Mouse (Mus musculus): ENCODE data around the gene Tbc1d21. TPM values are rescaled to one million over a fixed set of nuclear protein-coding genes. Genes with fewer than 3 reads are reported as not detected.

Tbc1d21 gene
- polyA plus RNA-seq (2014; fragmentation: Nextera tagmentation; extraction: Ambion mirVana), result not detected in 2 replicates

DNA sequence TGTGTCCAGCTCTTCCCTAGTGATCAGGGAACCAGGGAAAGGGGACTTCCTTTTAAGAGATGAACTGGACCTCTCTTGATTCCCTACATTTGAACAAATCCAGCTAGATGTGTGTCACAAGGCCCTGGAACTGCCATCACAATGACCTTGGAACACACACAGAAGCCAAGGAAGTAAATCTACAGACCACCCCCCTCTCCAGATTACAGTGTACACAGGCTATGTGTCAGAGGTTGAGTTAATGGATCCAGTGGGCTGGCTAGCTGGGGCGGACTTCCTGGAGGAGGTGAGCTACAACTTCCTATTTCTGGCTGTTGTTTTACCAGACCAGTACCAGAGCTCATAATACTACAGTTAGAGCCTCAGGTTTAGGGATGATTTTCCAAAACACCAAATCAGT lies at the start of gene Tbc1d21:
TSS of gene Tbc1d21 (minus strand) at position 101 of the 400 bp plus-strand sequence.
- H3K4me2 ChIP-seq (ENCODE audit: low read depth, low read length, severe bottlenecking), result no peak within 1 kb of the TSS
- no peak for DNase-seq (ENCODE audit: low spot score)
- H3K27me3 ChIP-seq (ENCODE audit: control insufficient read depth, insufficient read depth, low read length), result no peaks in the 10 kb centered on the region
- no peak for ATAC-seq (replicated peaks; ENCODE audit: low FRiP score)
- 97% methylated on average over 1 of the region's 1 CpGs for WGBS
- H3K27ac ChIP-seq (ENCODE audit: low read depth, low read length), result no peak within 1 kb of the TSS
- no peaks in the 10 kb centered on the region for H3K36me3 ChIP-seq (ENCODE audit: control insufficient read depth, insufficient read depth, low read length)
- no peak within 1 kb of the TSS for H3K4me3 ChIP-seq (ENCODE audit: low read depth, low read length)
- H3K9ac ChIP-seq (ENCODE audit: low read length), result no peak within 1 kb of the TSS
- H3K9me3 ChIP-seq (ENCODE audit: control insufficient read depth, low read length), result no peaks in the 10 kb centered on the region
- no peaks in the 10 kb centered on the region for H3K4me1 ChIP-seq (replicated peaks; ENCODE audit: control insufficient read depth, insufficient read depth, low read length)

DNA sequence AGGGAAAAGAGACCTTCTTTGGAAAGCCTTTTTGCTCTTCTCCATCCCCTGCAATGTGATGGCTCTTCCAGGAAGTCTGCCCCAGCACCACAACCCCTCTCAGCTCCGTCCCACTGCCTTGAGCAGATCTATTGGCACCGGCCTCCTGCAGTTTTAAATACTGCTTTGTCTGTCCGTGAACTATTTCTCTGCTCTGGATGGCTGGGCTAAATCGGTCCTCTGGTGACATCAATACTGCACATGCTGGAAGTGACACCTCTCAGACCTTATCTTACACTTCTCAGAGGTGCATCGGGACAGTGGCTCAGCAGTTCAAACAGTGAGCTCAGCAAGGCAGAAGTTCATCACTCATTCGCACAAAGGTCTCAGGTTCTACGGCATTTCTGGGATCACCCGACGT lies 41.3 kb upstream of the Tbc1d21 start:
- Histone ChIP-seq H3K27me3 (ENCODE audit: control insufficient read depth, insufficient read depth, low read length) (no peaks in the 10 kb centered on the region), H3K9me3 (ENCODE audit: control insufficient read depth, low read length) (no peaks in the 10 kb centered on the region), H3K9ac (ENCODE audit: low read length) (no peak overlapping the region), H3K36me3 (ENCODE audit: control insufficient read depth, insufficient read depth, low read length) (no peaks in the 10 kb centered on the region), H3K27ac (ENCODE audit: low read depth, low read length) (no peak overlapping the region), H3K4me3 (ENCODE audit: low read depth, low read length) (no peak overlapping the region), H3K4me2 (ENCODE audit: low read depth, low read length, severe bottlenecking) (no peak overlapping the region), H3K4me1 (replicated peaks; ENCODE audit: control insufficient read depth, insufficient read depth, low read length) (no peaks in the 10 kb centered on the region)
- ATAC-seq (replicated peaks; ENCODE audit: low FRiP score), result no peak
- WGBS, result 82% methylated on average over 9 of the region's 9 CpGs
- no peak for DNase-seq (ENCODE audit: low spot score)

- H3K36me3 ChIP-seq (ENCODE audit: control insufficient read depth, insufficient read depth, low read length), result no peaks in the 10 kb centered on the region
- ATAC-seq (replicated peaks; ENCODE audit: low FRiP score), result no peak
- no peak overlapping the region for H3K4me2 ChIP-seq (ENCODE audit: low read depth, low read length, severe bottlenecking)
- no peaks in the 10 kb centered on the region for H3K9me3 ChIP-seq (ENCODE audit: control insufficient read depth, low read length)
- no peaks in the 10 kb centered on the region for H3K4me1 ChIP-seq (replicated peaks; ENCODE audit: control insufficient read depth, insufficient read depth, low read length)
- no peak overlapping the region for H3K4me3 ChIP-seq (ENCODE audit: low read depth, low read length)
- no peak for DNase-seq (ENCODE audit: low spot score)
- no peak overlapping the region for H3K9ac ChIP-seq (ENCODE audit: low read length)
- H3K27me3 ChIP-seq (ENCODE audit: control insufficient read depth, insufficient read depth, low read length), result no peaks in the 10 kb centered on the region
- no peak overlapping the region for H3K27ac ChIP-seq (ENCODE audit: low read depth, low read length)
- WGBS, result 77% methylated on average over 4 of the region's 4 CpGs
These were observed 39.9 kb upstream of the Tbc1d21 start for GRCm38 (mm10) chr9:58410057-58410735.

- H3K4me1 ChIP-seq (replicated peaks; ENCODE audit: control insufficient read depth, insufficient read depth, low read length), result no peaks in the 10 kb centered on the region
- 69% methylated on average over 2 of the region's 2 CpGs for WGBS
- no peaks in the 10 kb centered on the region for H3K27me3 ChIP-seq (ENCODE audit: control insufficient read depth, insufficient read depth, low read length)
- H3K27ac ChIP-seq (ENCODE audit: low read depth, low read length), result no peak overlapping the region
- ATAC-seq (replicated peaks; ENCODE audit: low FRiP score) (no peak), DNase-seq (ENCODE audit: low spot score) (no peak)
- H3K9ac ChIP-seq (ENCODE audit: low read length), result no peak overlapping the region
- H3K9me3 ChIP-seq (ENCODE audit: control insufficient read depth, low read length), result no peaks in the 10 kb centered on the region
- no peak overlapping the region for H3K4me3 ChIP-seq (ENCODE audit: low read depth, low read length)
- no peak overlapping the region for H3K4me2 ChIP-seq (ENCODE audit: low read depth, low read length, severe bottlenecking)
- H3K36me3 ChIP-seq (ENCODE audit: control insufficient read depth, insufficient read depth, low read length), result no peaks in the 10 kb centered on the region
These were observed 39.0 kb upstream of the Tbc1d21 start for GRCm38 (mm10) chr9:58409247-58409646.

DNA sequence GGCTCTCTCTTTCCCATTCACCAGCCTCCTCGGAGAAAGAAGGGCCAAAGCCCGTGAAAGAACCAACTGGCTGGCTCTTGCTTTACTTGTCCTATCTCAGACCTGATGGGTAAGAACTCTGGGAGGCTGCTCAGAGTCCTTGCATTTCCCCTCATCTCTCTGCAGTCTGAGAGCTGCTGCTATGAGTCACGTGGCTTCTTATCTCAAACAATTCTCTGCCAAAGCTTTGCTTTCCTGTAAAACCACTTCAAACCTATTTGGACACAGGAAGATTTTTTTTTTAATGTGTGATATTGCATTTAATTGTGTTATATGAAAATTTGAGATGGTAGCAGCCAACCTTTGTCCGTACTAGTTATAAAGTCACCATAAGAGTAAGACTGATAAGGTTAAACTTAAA lies 34.2 kb upstream of the Tbc1d21 start:
- Histone ChIP-seq H3K4me1 (replicated peaks; ENCODE audit: control insufficient read depth, insufficient read depth, low read length) (no peaks in the 10 kb centered on the region), H3K27me3 (ENCODE audit: control insufficient read depth, insufficient read depth, low read length) (no peaks in the 10 kb centered on the region), H3K9ac (ENCODE audit: low read length) (no peak overlapping the region), H3K27ac (ENCODE audit: low read depth, low read length) (no peak overlapping the region), H3K9me3 (ENCODE audit: control insufficient read depth, low read length) (no peaks in the 10 kb centered on the region), H3K4me2 (ENCODE audit: low read depth, low read length, severe bottlenecking) (no peak overlapping the region), H3K36me3 (ENCODE audit: control insufficient read depth, insufficient read depth, low read length) (no peaks in the 10 kb centered on the region), H3K4me3 (ENCODE audit: low read depth, low read length) (no peak overlapping the region)
- no peak for ATAC-seq (replicated peaks; ENCODE audit: low FRiP score)
- 73% methylated on average over 4 of the region's 4 CpGs for WGBS
- DNase-seq (ENCODE audit: low spot score), result no peak

DNA sequence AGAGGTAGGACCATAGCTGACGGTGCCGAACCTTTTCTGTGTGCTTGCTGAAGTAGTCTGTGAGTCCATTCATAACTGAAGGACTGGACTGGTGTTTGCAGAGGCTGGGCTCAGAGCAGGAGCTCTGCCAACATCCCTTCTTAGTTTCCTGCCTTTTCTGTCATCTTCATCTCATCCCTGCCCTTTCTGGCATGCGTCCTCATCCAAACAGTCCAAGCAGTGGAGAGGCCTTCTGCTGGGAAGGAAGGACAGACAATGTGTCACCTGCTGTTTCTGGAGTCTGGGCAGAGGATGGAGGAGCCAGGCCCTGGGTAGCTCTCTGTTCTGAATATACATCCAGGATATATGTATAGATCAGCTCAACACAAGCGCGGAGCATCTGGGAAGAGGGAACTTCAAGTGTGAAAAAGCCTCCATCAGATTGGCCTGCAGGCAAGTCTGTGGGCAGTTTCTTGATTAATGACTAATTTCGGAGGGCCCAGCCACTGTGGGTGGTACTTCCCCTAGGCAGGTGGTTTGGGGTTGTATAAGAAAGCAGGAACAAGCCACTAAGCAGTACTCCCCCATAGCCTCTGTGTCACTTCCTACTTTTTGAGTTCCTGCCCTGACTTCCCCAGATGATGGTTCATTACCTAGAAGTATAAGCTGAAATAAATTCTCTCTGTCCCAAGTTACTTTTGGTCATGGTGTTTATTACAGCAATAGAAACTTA lies 31.3 kb upstream of the Tbc1d21 start:
- 90% methylated on average over 6 of the region's 6 CpGs for WGBS
- no peaks in the 10 kb centered on the region for H3K27me3 ChIP-seq (ENCODE audit: control insufficient read depth, insufficient read depth, low read length)

GRCm38 (mm10) chr9:58399609-58400008 lies 29.4 kb upstream of the Tbc1d21 start:
- Histone ChIP-seq H3K9ac (ENCODE audit: low read length) (no peak overlapping the region), H3K9me3 (ENCODE audit: control insufficient read depth, low read length) (no peaks in the 10 kb centered on the region), H3K36me3 (ENCODE audit: control insufficient read depth, insufficient read depth, low read length) (no peaks in the 10 kb centered on the region), H3K4me1 (replicated peaks; ENCODE audit: control insufficient read depth, insufficient read depth, low read length) (no peaks in the 10 kb centered on the region), H3K4me2 (ENCODE audit: low read depth, low read length, severe bottlenecking) (no peak overlapping the region), H3K27ac (ENCODE audit: low read depth, low read length) (no peak overlapping the region), H3K27me3 (ENCODE audit: control insufficient read depth, insufficient read depth, low read length) (no peaks in the 10 kb centered on the region), H3K4me3 (ENCODE audit: low read depth, low read length) (no peak overlapping the region)
- no peak for ATAC-seq (replicated peaks; ENCODE audit: low FRiP score)
- peak; percentile 58 for DNase-seq (ENCODE audit: low spot score)
- 35% methylated on average over 5 of the region's 5 CpGs for WGBS

More for the DNA sequence above, 31.3 kb upstream of the Tbc1d21 start:
- H3K4me2 ChIP-seq (ENCODE audit: low read depth, low read length, severe bottlenecking), result no peak overlapping the region
- ATAC-seq (replicated peaks; ENCODE audit: low FRiP score), result no peak
- no peak overlapping the region for H3K4me3 ChIP-seq (ENCODE audit: low read depth, low read length)
- H3K36me3 ChIP-seq (ENCODE audit: control insufficient read depth, insufficient read depth, low read length), result no peaks in the 10 kb centered on the region
- no peak overlapping the region for H3K9ac ChIP-seq (ENCODE audit: low read length)
- no peaks in the 10 kb centered on the region for H3K4me1 ChIP-seq (replicated peaks; ENCODE audit: control insufficient read depth, insufficient read depth, low read length)
- H3K27ac ChIP-seq (ENCODE audit: low read depth, low read length), result no peak overlapping the region
- no peak for DNase-seq (ENCODE audit: low spot score)
- H3K9me3 ChIP-seq (ENCODE audit: control insufficient read depth, low read length), result no peaks in the 10 kb centered on the region

DNA sequence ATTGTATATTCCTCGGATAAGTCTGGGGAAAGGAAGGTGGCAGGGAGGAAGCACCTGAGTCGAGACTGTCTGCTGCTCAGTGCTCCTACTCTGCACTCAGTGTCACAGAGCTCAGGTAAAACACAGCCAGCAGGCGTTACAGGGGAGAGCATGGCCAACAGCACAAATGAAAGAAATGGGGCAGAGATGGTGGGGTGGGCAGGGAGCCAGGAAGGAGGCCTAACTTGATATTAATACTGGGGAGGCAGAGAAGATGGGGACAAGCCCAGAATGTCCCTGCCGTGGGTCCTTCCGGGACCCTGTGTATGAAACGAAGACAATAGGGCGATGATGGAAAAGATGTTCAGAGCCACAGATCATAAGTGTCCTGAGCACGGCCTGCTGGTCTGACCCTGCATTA lies 24.4 kb upstream of the Tbc1d21 start:
- Histone ChIP-seq H3K27me3 (ENCODE audit: control insufficient read depth, insufficient read depth, low read length) (no peaks in the 10 kb centered on the region), H3K36me3 (ENCODE audit: control insufficient read depth, insufficient read depth, low read length) (no peaks in the 10 kb centered on the region), H3K4me2 (ENCODE audit: low read depth, low read length, severe bottlenecking) (no peak overlapping the region), H3K27ac (ENCODE audit: low read depth, low read length) (no peak overlapping the region), H3K4me3 (ENCODE audit: low read depth, low read length) (no peak overlapping the region), H3K4me1 (replicated peaks; ENCODE audit: control insufficient read depth, insufficient read depth, low read length) (no peaks in the 10 kb centered on the region), H3K9ac (ENCODE audit: low read length) (no peak overlapping the region), H3K9me3 (ENCODE audit: control insufficient read depth, low read length) (no peaks in the 10 kb centered on the region)
- no peak for DNase-seq (ENCODE audit: low spot score)
- 87% methylated on average over 8 of the region's 8 CpGs for WGBS
- ATAC-seq (replicated peaks; ENCODE audit: low FRiP score), result no peak

DNA sequence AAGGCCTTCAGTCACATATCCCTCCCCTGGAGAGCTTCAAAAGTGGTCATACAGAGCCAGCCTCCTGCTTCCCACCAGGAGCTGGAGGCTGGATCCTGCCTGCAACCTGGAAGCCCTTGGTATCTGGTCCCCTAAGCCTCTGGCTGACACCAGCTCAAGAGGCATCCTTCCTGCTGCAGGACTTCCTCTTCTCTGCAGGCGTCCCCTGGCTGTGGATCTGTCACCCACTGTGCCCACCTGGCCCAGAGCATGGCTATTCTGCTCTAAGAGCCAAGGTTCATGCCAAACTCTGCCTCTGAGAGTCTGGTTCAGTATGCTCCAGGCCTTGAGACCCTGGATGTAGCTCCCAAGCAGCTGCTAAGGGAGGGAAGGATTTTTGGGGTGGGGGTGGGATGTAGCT lies 23.6 kb upstream of the Tbc1d21 start:
- DNase-seq (ENCODE audit: low spot score) (no peak), ATAC-seq (replicated peaks; ENCODE audit: low FRiP score) (no peak)
- Histone ChIP-seq H3K4me3 (ENCODE audit: low read depth, low read length) (no peak overlapping the region), H3K27ac (ENCODE audit: low read depth, low read length) (no peak overlapping the region), H3K9ac (ENCODE audit: low read length) (no peak overlapping the region), H3K4me1 (replicated peaks; ENCODE audit: control insufficient read depth, insufficient read depth, low read length) (no peaks in the 10 kb centered on the region), H3K36me3 (ENCODE audit: control insufficient read depth, insufficient read depth, low read length) (no peaks in the 10 kb centered on the region), H3K27me3 (ENCODE audit: control insufficient read depth, insufficient read depth, low read length) (no peaks in the 10 kb centered on the region), H3K9me3 (ENCODE audit: control insufficient read depth, low read length) (no peaks in the 10 kb centered on the region), H3K4me2 (ENCODE audit: low read depth, low read length, severe bottlenecking) (no peak overlapping the region)
- WGBS, result 69% methylated on average over 1 of the region's 1 CpGs

Measured in forebrain, embryonic 11.5 days (tissue).